Mouse (Mus musculus) embryo, embryonic 9.5 days (tissue): Measurements from ENCODE around the gene Nr1i2.
"Not testable (repeated sequence)": the region's sequence is repeated elsewhere in the genome, so short reads cannot be mapped to it uniquely, and the experiment has no call there.

Source experiments
- DNase-seq: peaks from one replicate; pipeline ENCODE4 v3.0.0-alpha.2; 2017; ENCODE audit errors: extremely low spot score

The Nr1i2 gene

GRCm38 (mm10) chr16:38287357-38287756 is 7.3 kb downstream of the Nr1i2 start:
- DNase-seq = no peak

- no peak for DNase-seq
Observed at GRCm38 (mm10) chr16:38286541-38286940, 8.1 kb downstream of the Nr1i2 start.

GRCm38 (mm10) chr16:38285801-38286200 is 8.8 kb downstream of the Nr1i2 start:
- no peak for DNase-seq

- no peak for DNase-seq
Observed at GRCm38 (mm10) chr16:38283300-38283699, 11.3 kb downstream of the Nr1i2 start.

- DNase-seq = no peak
Observed at GRCm38 (mm10) chr16:38282559-38283160, 12.0 kb downstream of the Nr1i2 start.

- DNase-seq = no peak
Observed at GRCm38 (mm10) chr16:38280951-38281350, 13.7 kb downstream of the Nr1i2 start.

- DNase-seq = no peak
Observed at GRCm38 (mm10) chr16:38279794-38280193, 14.8 kb downstream of the Nr1i2 start.

- DNase-seq = no peak
Observed at GRCm38 (mm10) chr16:38274737-38275136, 19.9 kb downstream of the Nr1i2 start.

GRCm38 (mm10) chr16:38272483-38272882 is 22.1 kb downstream of the Nr1i2 start:
- DNase-seq = no peak

GRCm38 (mm10) chr16:38271601-38272000 is 23.0 kb downstream of the Nr1i2 start:
- no peak for DNase-seq

GRCm38 (mm10) chr16:38255927-38256326 is 38.7 kb downstream of the Nr1i2 start:
- DNase-seq = no peak

GRCm38 (mm10) chr16:38255107-38255506 is 39.5 kb downstream of the Nr1i2 start:
- DNase-seq = no peak

- no peak for DNase-seq
Observed at GRCm38 (mm10) chr16:38254001-38254400, 40.6 kb downstream of the Nr1i2 start.

GRCm38 (mm10) chr16:38250467-38250866 is 44.2 kb downstream of the Nr1i2 start:
- no peak for DNase-seq

- DNase-seq = no peak
Observed at GRCm38 (mm10) chr16:38248331-38248961, 46.2 kb downstream of the Nr1i2 start.

- DNase-seq = no peak
Observed at GRCm38 (mm10) chr16:38245849-38246585, 48.6 kb downstream of the Nr1i2 start.

- DNase-seq = no peak
Observed at GRCm38 (mm10) chr16:38245379-38245778, 49.2 kb downstream of the Nr1i2 start.

- DNase-seq = no peak
Observed at GRCm38 (mm10) chr16:38244111-38244510, 50.5 kb downstream of the Nr1i2 start.

GRCm38 (mm10) chr16:38240167-38240566 is 54.5 kb downstream of the Nr1i2 start:
- no peak for DNase-seq

GRCm38 (mm10) chr16:38239729-38240128 is 54.9 kb downstream of the Nr1i2 start:
- DNase-seq = peak; percentile 22

GRCm38 (mm10) chr16:38236936-38237585 is 57.6 kb downstream of the Nr1i2 start:
- no peak for DNase-seq

GRCm38 (mm10) chr16:38222491-38222890 is 72.1 kb downstream of the Nr1i2 start:
- not testable (repeated sequence) for DNase-seq
